Mouse (Mus musculus) neural tube, embryonic 12.5 days (tissue): Measurements from ENCODE around the gene Nkx2-5. TPM values are rescaled to one million over a fixed set of nuclear protein-coding genes. Genes with fewer than 3 reads are reported as not detected.

Experiments
- ATAC-seq: fragments of 200-750 bp; cut with Nextera tagmentation; 2 replicates; pipeline ENCODE4 v1.8.0; 2017; ENCODE audit warnings: low read depth, mild to moderate bottlenecking, moderate TSS enrichment, moderate library complexity; ENCODE audit not compliant: low FRiP score
- H3K27ac ChIP-seq: fragments of 300-500 bp; sonication (generic); 2 replicates; pipeline ENCODE4 v1.5.1; 2016
- H3K27me3 ChIP-seq: fragments of 300-500 bp; sonication (generic); replicated peaks from 2 replicates; pipeline ENCODE4 v1.6.1; 2016; ENCODE audit warnings: mild to moderate bottlenecking
- H3K36me3 ChIP-seq: fragments of 300-500 bp; sonication (generic); 2 replicates; pipeline ENCODE4 v1.6.1; 2016; ENCODE audit warnings: mild to moderate bottlenecking
- H3K4me1 ChIP-seq: fragments of 300-500 bp; sonication (generic); 2 replicates; pipeline ENCODE4 v1.6.1; 2016
- H3K4me2 ChIP-seq: fragments of 300-500 bp; sonication (generic); replicated peaks from 2 replicates; pipeline ENCODE4 v1.6.1; 2016; ENCODE audit warnings: mild to moderate bottlenecking
- H3K4me3 ChIP-seq: fragments of 300-500 bp; sonication (generic); 2 replicates; pipeline ENCODE4 v1.5.1; 2016
- H3K9ac ChIP-seq: fragments of 300-500 bp; sonication (generic); 2 replicates; pipeline ENCODE4 v1.6.1; 2016; ENCODE audit warnings: mild to moderate bottlenecking
- H3K9me3 ChIP-seq: fragments of 300-500 bp; sonication (generic); 2 replicates; pipeline ENCODE4 v1.6.1; 2016; ENCODE audit warnings: mild to moderate bottlenecking
- WGBS: fragments of 180-500 bp; shearing (Covaris S2); methylation state at CpG from one replicate; pipeline ENCODE4 v1.1.7; 2016; 5-methylcytosine and 5-hydroxymethylcytosine counted together
- polyA plus RNA-seq: library from polyadenylated mRNA; unstranded; fragments of >200 nt; fragmentation: Nextera tagmentation; extraction: Ambion mirVana; gene quantifications from 2 replicates; pipeline ENCODE4 v1.2.1, GENCODE M21; 2016

Nkx2-5 gene
- polyA plus RNA-seq, 1 experiment from 2014 or later: not detected

GRCm38 (mm10) chr17:26834302-26834965 is 10.4 kb downstream of the Nkx2-5 start:
- ATAC-seq: no peak
- H3K36me3 ChIP-seq: no peaks in the 10 kb centered on the region
- WGBS: 72% methylated on average over 5 of the region's 5 CpGs

GRCm38 (mm10) chr17:26833806-26834205 is 11.0 kb downstream of the Nkx2-5 start:
- ATAC-seq: no peak
- no peak overlapping the region for H3K27ac ChIP-seq
- H3K4me2 ChIP-seq: no peak overlapping the region
- H3K4me1 ChIP-seq: peaks cover 2% of the 10 kb centered on the region; the same call in 1 of the 2 replicates
- 81% methylated on average over 2 of the region's 2 CpGs for WGBS
- H3K4me3 ChIP-seq: no peak overlapping the region
- no peaks in the 10 kb centered on the region for H3K36me3 ChIP-seq
- H3K9me3 ChIP-seq: no peaks in the 10 kb centered on the region
- no peak overlapping the region for H3K9ac ChIP-seq
- peaks cover 62% of the 10 kb centered on the region for H3K27me3 ChIP-seq

More at GRCm38 (mm10) chr17:26834302-26834965, 10.4 kb downstream of the Nkx2-5 start:
- Histone ChIP-seq H3K4me3 (no peak overlapping the region), H3K27ac (no peak overlapping the region), H3K4me1 (peaks cover 9% of the 10 kb centered on the region; the same call in 1 of the 2 replicates), H3K9ac (no peak overlapping the region), H3K27me3 (peaks cover 68% of the 10 kb centered on the region), H3K4me2 (no peak overlapping the region), H3K9me3 (no peaks in the 10 kb centered on the region)

- ATAC-seq: no peak
- H3K9ac ChIP-seq: no peak overlapping the region
- 83% methylated on average over 15 of the region's 17 CpGs for WGBS
- H3K36me3 ChIP-seq: no peaks in the 10 kb centered on the region
- no peaks in the 10 kb centered on the region for H3K27me3 ChIP-seq
- no peak overlapping the region for H3K4me2 ChIP-seq
- H3K4me1 ChIP-seq: no peaks in the 10 kb centered on the region
- H3K27ac ChIP-seq: no peak overlapping the region
- H3K9me3 ChIP-seq: no peaks in the 10 kb centered on the region
- H3K4me3 ChIP-seq: no peak overlapping the region
Observed at GRCm38 (mm10) chr17:26826131-26826530, 18.7 kb downstream of the Nkx2-5 start.

- H3K9ac ChIP-seq: no peak overlapping the region
- no peaks in the 10 kb centered on the region for H3K36me3 ChIP-seq
- no peaks in the 10 kb centered on the region for H3K4me1 ChIP-seq
- H3K4me2 ChIP-seq: no peak overlapping the region
- no peaks in the 10 kb centered on the region for H3K27me3 ChIP-seq
- H3K4me3 ChIP-seq: no peak overlapping the region
- ATAC-seq: no peak
- H3K27ac ChIP-seq: no peak overlapping the region
- no peaks in the 10 kb centered on the region for H3K9me3 ChIP-seq
Observed at GRCm38 (mm10) chr17:26817776-26818175, 27.0 kb downstream of the Nkx2-5 start.

GRCm38 (mm10) chr17:26816810-26817209 is 28.0 kb downstream of the Nkx2-5 start:
- Histone ChIP-seq H3K9ac (no peak overlapping the region), H3K4me1 (no peaks in the 10 kb centered on the region), H3K4me3 (no peak overlapping the region), H3K27ac (no peak overlapping the region), H3K27me3 (no peaks in the 10 kb centered on the region), H3K36me3 (no peaks in the 10 kb centered on the region), H3K4me2 (no peak overlapping the region), H3K9me3 (no peaks in the 10 kb centered on the region)
- WGBS: 82% methylated on average over 6 of the region's 6 CpGs
- ATAC-seq: no peak

GRCm38 (mm10) chr17:26813497-26813896 is 31.3 kb downstream of the Nkx2-5 start:
- Histone ChIP-seq H3K36me3 (no peaks in the 10 kb centered on the region), H3K4me1 (no peaks in the 10 kb centered on the region), H3K4me3 (no peak overlapping the region), H3K4me2 (no peak overlapping the region), H3K9ac (no peak overlapping the region), H3K27me3 (no peaks in the 10 kb centered on the region), H3K9me3 (no peaks in the 10 kb centered on the region), H3K27ac (no peak overlapping the region)
- 81% methylated on average over 9 of the region's 9 CpGs for WGBS
- no peak for ATAC-seq

GRCm38 (mm10) chr17:26812607-26813006 is 32.2 kb downstream of the Nkx2-5 start:
- Histone ChIP-seq H3K9me3 (no peaks in the 10 kb centered on the region), H3K9ac (no peak overlapping the region), H3K4me1 (no peaks in the 10 kb centered on the region), H3K36me3 (no peaks in the 10 kb centered on the region), H3K4me2 (no peak overlapping the region), H3K27ac (no peak overlapping the region), H3K27me3 (no peaks in the 10 kb centered on the region), H3K4me3 (no peak overlapping the region)
- WGBS: 73% methylated on average over 2 of the region's 2 CpGs
- no peak for ATAC-seq

DNA sequence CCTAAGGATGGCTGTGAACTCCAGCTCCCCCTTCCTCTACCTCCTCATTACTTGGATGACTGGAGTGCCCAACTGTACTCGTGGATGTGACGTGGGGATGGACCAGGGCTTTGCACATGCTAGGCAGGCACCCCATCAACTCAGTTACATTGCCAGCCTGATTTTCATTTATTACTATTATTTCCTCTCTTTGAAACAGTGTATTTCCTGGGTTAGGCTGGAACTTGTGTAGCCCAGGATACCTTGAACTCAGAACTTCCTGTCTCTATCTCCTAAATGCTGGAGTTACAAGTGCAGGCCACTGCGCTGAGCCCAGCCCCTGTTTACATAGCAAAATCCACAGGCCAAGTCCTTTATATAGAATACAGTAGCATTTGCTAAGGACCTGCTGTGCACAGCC is 41.9 kb downstream of the Nkx2-5 start:
- Histone ChIP-seq H3K27ac (no peak overlapping the region), H3K36me3 (no peaks in the 10 kb centered on the region), H3K4me3 (no peak overlapping the region), H3K9me3 (no peaks in the 10 kb centered on the region), H3K4me2 (no peak overlapping the region), H3K4me1 (no peaks in the 10 kb centered on the region), H3K9ac (no peak overlapping the region), H3K27me3 (no peaks in the 10 kb centered on the region)
- ATAC-seq: no peak
- 86% methylated on average over 3 of the region's 3 CpGs for WGBS

GRCm38 (mm10) chr17:26797379-26798128 is 47.3 kb downstream of the Nkx2-5 start:
- Histone ChIP-seq H3K4me2 (no peak overlapping the region), H3K36me3 (peaks cover 11% of the 10 kb centered on the region), H3K9me3 (no peaks in the 10 kb centered on the region), H3K27ac (no peak overlapping the region), H3K27me3 (no peaks in the 10 kb centered on the region), H3K4me1 (no peaks in the 10 kb centered on the region), H3K4me3 (no peak overlapping the region), H3K9ac (no peak overlapping the region)
- 73% methylated on average over 6 of the region's 6 CpGs for WGBS
- ATAC-seq: no peak

DNA sequence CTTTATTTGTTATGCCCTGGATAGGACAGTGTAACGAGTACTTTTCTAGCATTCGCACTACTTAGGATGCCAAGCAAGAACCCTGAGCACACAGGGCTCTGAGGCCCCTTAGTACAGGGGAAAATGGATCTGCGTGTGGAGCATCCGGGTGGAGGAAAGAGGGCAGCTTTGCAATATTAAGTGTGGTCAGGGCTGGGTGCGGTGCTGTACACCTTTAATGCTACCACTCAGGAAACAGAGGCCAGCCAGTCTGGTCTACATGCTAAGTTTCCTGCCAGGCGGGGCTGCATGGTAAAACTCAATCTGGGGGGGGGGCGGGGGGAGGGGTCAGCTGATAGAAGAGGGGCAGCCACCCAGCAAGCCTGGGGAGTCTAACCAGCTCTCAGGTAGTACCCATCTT is 49.4 kb downstream of the Nkx2-5 start:
- H3K9me3 ChIP-seq: no peaks in the 10 kb centered on the region
- H3K27me3 ChIP-seq: no peaks in the 10 kb centered on the region
- H3K27ac ChIP-seq: no peak overlapping the region
- peaks cover 32% of the 10 kb centered on the region for H3K36me3 ChIP-seq
- H3K9ac ChIP-seq: no peak overlapping the region
- no peak overlapping the region for H3K4me3 ChIP-seq
- H3K4me2 ChIP-seq: no peak overlapping the region
- no peak for ATAC-seq
- WGBS: 79% methylated on average over 7 of the region's 7 CpGs
- no peaks in the 10 kb centered on the region for H3K4me1 ChIP-seq

GRCm38 (mm10) chr17:26794744-26795143 is 50.1 kb downstream of the Nkx2-5 start:
- no peak overlapping the region for H3K4me3 ChIP-seq
- H3K36me3 ChIP-seq: peaks cover 37% of the 10 kb centered on the region
- H3K4me2 ChIP-seq: no peak overlapping the region
- H3K9ac ChIP-seq: no peak overlapping the region
- ATAC-seq: no peak
- WGBS: 23% methylated on average over 3 of the region's 3 CpGs
- no peak overlapping the region for H3K27ac ChIP-seq
- H3K9me3 ChIP-seq: no peaks in the 10 kb centered on the region
- H3K4me1 ChIP-seq: no peaks in the 10 kb centered on the region
- no peaks in the 10 kb centered on the region for H3K27me3 ChIP-seq

- no peaks in the 10 kb centered on the region for H3K4me1 ChIP-seq
- H3K27ac ChIP-seq: no peak overlapping the region
- no peak overlapping the region for H3K9ac ChIP-seq
- H3K9me3 ChIP-seq: no peaks in the 10 kb centered on the region
- H3K27me3 ChIP-seq: no peaks in the 10 kb centered on the region
- no peak overlapping the region for H3K4me2 ChIP-seq
- ATAC-seq: no peak
- WGBS: 87% methylated on average over 5 of the region's 5 CpGs
- no peak overlapping the region for H3K4me3 ChIP-seq
- H3K36me3 ChIP-seq: peaks cover 51% of the 10 kb centered on the region
Observed at GRCm38 (mm10) chr17:26793068-26793765, 51.6 kb downstream of the Nkx2-5 start.
